Mouse (Mus musculus): ENCODE measurements around the gene Qrsl1.

DNA sequence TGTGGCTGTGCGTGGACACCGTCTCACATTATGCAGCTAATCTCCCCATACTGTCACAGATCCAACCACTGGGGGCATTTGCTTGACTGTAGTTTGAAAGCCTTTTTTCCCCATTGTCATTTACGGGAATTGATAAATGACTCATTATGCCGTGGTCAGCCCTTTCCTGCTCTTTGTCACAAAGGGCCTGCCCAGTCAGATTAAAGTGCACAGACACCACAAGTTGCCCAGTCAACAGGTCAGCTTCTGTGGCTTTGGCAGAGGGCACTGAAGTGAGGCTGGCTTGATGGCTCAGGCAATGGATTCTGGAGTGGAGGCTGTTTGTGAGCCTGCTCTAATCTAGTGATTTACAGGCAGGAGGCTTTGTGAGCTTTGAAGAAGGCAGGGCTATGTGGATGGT is 42.2 kb upstream of the Qrsl1 start:
- TF ChIP-seq POLR2A (IDR thresholded peaks at IDR 0.05; ENCODE audit: low read depth, low read length) (no peak), CTCF (IDR thresholded peaks at IDR 0.05; ENCODE audit: borderline replicate concordance, insufficient read depth, low read length) (no peak)
